Mouse (Mus musculus) myocyte (in vitro differentiated cells): ENCODE results near the gene Kcna7.

Experiments used
- E2F4 ChIP-seq: IDR thresholded peaks from one replicate; pipeline ENCODE4 v1.6.1; 2011; ENCODE audit warnings: mild to moderate bottlenecking, control low read depth, moderate library complexity; ENCODE audit not compliant: insufficient read depth
- MAX ChIP-seq: IDR thresholded peaks from one replicate; pipeline ENCODE4 v1.6.1; 2011; ENCODE audit warnings: low read depth, mild to moderate bottlenecking, control low read depth
- MYOG ChIP-seq, 3 experiments: IDR thresholded peaks; one replicate each; pipeline ENCODE4 v1.6.1; 2011; ENCODE audit warnings: control low read depth in 2 of 3, low read depth in 2 of 3, mild to moderate bottlenecking in 2 of 3; ENCODE audit not compliant: insufficient read length in 2 of 3, control insufficient read depth in 1 of 3, insufficient read depth in 1 of 3
- POLR2AphosphoS2 ChIP-seq: IDR thresholded peaks from one replicate; pipeline ENCODE4 v1.6.1; 2011; ENCODE audit warnings: low read depth, control low read depth; ENCODE audit not compliant: insufficient read length
- SRF ChIP-seq: IDR thresholded peaks from one replicate; pipeline ENCODE4 v1.6.1; 2011; ENCODE audit warnings: low read depth; ENCODE audit not compliant: control insufficient read depth, insufficient read length

DNA sequence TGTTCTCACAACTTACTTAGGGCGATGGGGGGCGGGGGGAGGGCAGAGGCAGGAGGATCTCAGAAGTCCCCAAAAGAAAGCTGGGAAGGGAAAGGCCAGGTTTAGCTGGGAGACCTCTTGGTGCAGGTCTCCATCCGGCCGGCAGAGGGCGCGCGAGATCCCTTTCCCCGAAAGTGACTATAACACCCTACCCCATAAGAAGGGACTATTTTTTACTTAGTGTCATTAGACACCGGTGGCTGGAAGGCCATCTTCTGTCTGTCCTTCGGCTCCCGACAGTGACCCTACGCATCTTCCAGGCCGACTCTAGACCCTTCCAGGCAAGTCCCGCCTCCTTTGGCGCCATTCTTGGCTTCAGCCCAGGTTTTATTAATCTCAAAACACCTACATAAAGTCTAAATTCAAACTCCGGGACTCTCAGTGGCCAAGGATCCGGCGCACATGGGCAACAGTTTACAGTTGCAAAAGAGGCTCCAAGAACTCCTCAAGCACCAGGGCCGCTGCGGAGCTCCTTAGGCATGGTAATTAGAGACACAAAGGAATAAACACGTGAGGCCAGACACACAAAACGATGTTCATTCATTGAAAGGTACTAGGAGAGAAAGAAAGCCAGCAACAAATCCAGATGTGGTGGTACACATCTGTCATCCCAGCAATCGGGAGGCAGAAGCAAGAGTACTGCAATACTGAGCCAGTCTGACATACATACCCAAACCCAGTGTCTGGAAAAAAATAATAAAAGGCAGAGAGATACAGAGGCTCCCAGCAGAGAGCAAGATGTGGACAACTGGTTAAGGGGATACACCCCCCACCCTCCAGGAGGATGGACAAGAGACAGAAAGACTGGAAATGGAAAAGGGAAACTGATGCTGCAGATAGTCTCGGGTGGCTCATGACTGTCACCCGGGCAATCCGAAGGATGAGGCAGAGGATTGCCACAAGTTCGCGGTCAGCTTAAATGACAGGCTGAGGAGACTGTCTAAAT, at the start of gene Kcna7:
- TF ChIP-seq POLR2AphosphoS2 = no peak
- TF ChIP-seq E2F4 = no peak
- no peak for TF ChIP-seq MAX
- TF ChIP-seq MYOG (IDR thresholded peaks at IDR 0.05; ENCODE audit: control insufficient read depth in 1 of 3, insufficient read depth in 1 of 3, insufficient read length in 2 of 3, low read depth in 2 of 3) = no peak
- no peak for TF ChIP-seq SRF
